Mouse (Mus musculus) thymus, adult 2 months (tissue): Measurements from ENCODE around the gene Fto. TPM values are rescaled to one million over a fixed set of nuclear protein-coding genes. Genes with fewer than 3 reads are reported as not detected.

ENCODE experiments used
- DNase-seq: peaks from one replicate; pipeline ENCODE4 v3.0.0; 2021
- H3K27ac ChIP-seq: fragments of 200-500 bp; 2 replicates; pipeline ENCODE4 v1.5.1; 2012; ENCODE audit warnings: low read length, control low read depth; ENCODE audit not compliant: control insufficient read depth, insufficient read depth
- H3K27me3 ChIP-seq: fragments of 200-500 bp; 2 replicates; pipeline ENCODE4 v1.6.1; 2012; ENCODE audit warnings: mild to moderate bottlenecking, low read length, moderate library complexity, mixed read lengths; ENCODE audit not compliant: control insufficient read depth, insufficient read depth
- H3K36me3 ChIP-seq: fragments of 200-500 bp; 2 replicates; pipeline ENCODE4 v1.6.1; 2012; ENCODE audit warnings: mild to moderate bottlenecking, low read length, moderate library complexity; ENCODE audit not compliant: control insufficient read depth, insufficient read depth
- H3K4me1 ChIP-seq: fragments of 200-500 bp; replicated peaks from 2 replicates; pipeline ENCODE4 v1.6.1; 2012; ENCODE audit warnings: low read length; ENCODE audit not compliant: control insufficient read depth, insufficient read depth
- H3K4me3 ChIP-seq: fragments of 200-500 bp; 2 replicates; pipeline ENCODE4 v1.5.1; 2012; ENCODE audit warnings: mild to moderate bottlenecking, low read length, control low read depth, moderate library complexity; ENCODE audit not compliant: control insufficient read depth, insufficient read depth
- CTCF ChIP-seq: fragments of 200-500 bp; IDR thresholded peaks from 2 replicates; pipeline ENCODE4 v1.5.1; 2012; ENCODE audit warnings: mild to moderate bottlenecking, control low read depth, low read length, moderate library complexity, borderline replicate concordance; ENCODE audit not compliant: control insufficient read depth, poor library complexity, insufficient read depth; ENCODE audit errors: extremely low read depth
- POLR2A ChIP-seq: fragments of 200-500 bp; IDR thresholded peaks from 2 replicates; pipeline ENCODE4 v1.6.1; 2012; ENCODE audit warnings: mild to moderate bottlenecking, low read length, control low read depth, moderate library complexity; ENCODE audit not compliant: control insufficient read depth, poor library complexity, insufficient read depth; ENCODE audit errors: extremely low read depth
- WGBS: fragments of 180-500 bp; shearing (Covaris S2); methylation state at CpG from one replicate; pipeline ENCODE4 v1.1.7; 2018; 5-methylcytosine and 5-hydroxymethylcytosine counted together
- polyA plus RNA-seq: library from polyadenylated mRNA; depleted of rRNA; stranded (reverse); fragments of >200 nt; gene quantifications from 2 replicates; pipeline ENCODE4 v1.2.3, GENCODE M21; 2012

The Fto gene
- polyA plus RNA-seq, 1 experiment = 29.9 TPM

GRCm38 (mm10) chr8:91358016-91358415, 44.7 kb downstream of the Fto start:
- Histone ChIP-seq H3K36me3 (no peaks in the 10 kb centered on the region), H3K27me3 (no peaks in the 10 kb centered on the region), H3K4me3 (no peak overlapping the region), H3K27ac (no peak overlapping the region), H3K4me1 (peaks cover 10% of the 10 kb centered on the region; the same call in 1 of the 2 replicates)
- 91% methylated on average over 5 of the region's 5 CpGs for WGBS
- TF ChIP-seq POLR2A (no peak), CTCF (no peak)
- DNase-seq = no peak

- Histone ChIP-seq H3K27me3 (no peaks in the 10 kb centered on the region), H3K4me1 (peaks cover 10% of the 10 kb centered on the region; the same call in 1 of the 2 replicates), H3K36me3 (no peaks in the 10 kb centered on the region), H3K27ac (no peak overlapping the region), H3K4me3 (no peak overlapping the region)
- 87% methylated on average over 9 of the region's 9 CpGs for WGBS
- TF ChIP-seq CTCF (no peak), POLR2A (no peak)
- no peak for DNase-seq
Observed at GRCm38 (mm10) chr8:91359511-91359910, 46.2 kb downstream of the Fto start.

GRCm38 (mm10) chr8:91360644-91361357, 47.5 kb downstream of the Fto start:
- H3K27ac ChIP-seq = no peak overlapping the region
- 30% methylated on average over 10 of the region's 10 CpGs for WGBS
- H3K27me3 ChIP-seq = no peaks in the 10 kb centered on the region
- DNase-seq = no peak
- TF ChIP-seq CTCF (no peak), POLR2A (no peak)
- peaks cover 10% of the 10 kb centered on the region; the same call in 1 of the 2 replicates for H3K4me1 ChIP-seq
- H3K4me3 ChIP-seq = no peak overlapping the region
- H3K36me3 ChIP-seq = no peaks in the 10 kb centered on the region

GRCm38 (mm10) chr8:91363272-91363860, 50.0 kb downstream of the Fto start:
- Histone ChIP-seq H3K4me3 (no peak overlapping the region), H3K4me1 (peaks cover 9% of the 10 kb centered on the region; the same call in 1 of the 2 replicates), H3K27me3 (no peaks in the 10 kb centered on the region), H3K36me3 (no peaks in the 10 kb centered on the region), H3K27ac (no peak overlapping the region)
- no peak for TF ChIP-seq POLR2A
- TF ChIP-seq CTCF = no peak
- 96% methylated on average over 10 of the region's 10 CpGs for WGBS
- no peak for DNase-seq

GRCm38 (mm10) chr8:91364216-91364615, 50.9 kb downstream of the Fto start:
- H3K4me3 ChIP-seq = no peak overlapping the region
- H3K36me3 ChIP-seq = no peaks in the 10 kb centered on the region
- H3K4me1 ChIP-seq = peaks cover 6% of the 10 kb centered on the region; the same call in 1 of the 2 replicates
- H3K27ac ChIP-seq = no peak overlapping the region
- DNase-seq = no peak
- H3K27me3 ChIP-seq = no peaks in the 10 kb centered on the region
- TF ChIP-seq CTCF (no peak), POLR2A (no peak)
- WGBS = 98% methylated on average over 6 of the region's 6 CpGs

GRCm38 (mm10) chr8:91365804-91366203, 52.5 kb downstream of the Fto start:
- no peak for TF ChIP-seq POLR2A
- no peak for TF ChIP-seq CTCF
- no peak for DNase-seq
- Histone ChIP-seq H3K27me3 (no peaks in the 10 kb centered on the region), H3K4me3 (no peak overlapping the region), H3K27ac (no peak overlapping the region), H3K4me1 (peaks cover 2% of the 10 kb centered on the region; the same call in 1 of the 2 replicates), H3K36me3 (no peaks in the 10 kb centered on the region)

- DNase-seq = no peak
- Histone ChIP-seq H3K27me3 (no peaks in the 10 kb centered on the region), H3K4me1 (0 out of 2 replicates have a peak, but pooled peaks cover 3% of the 10 kb centered on the region), H3K4me3 (no peak overlapping the region), H3K36me3 (no peaks in the 10 kb centered on the region), H3K27ac (no peak overlapping the region)
- WGBS = 90% methylated on average over 12 of the region's 12 CpGs
- TF ChIP-seq CTCF (no peak), POLR2A (no peak)
Observed at GRCm38 (mm10) chr8:91370899-91371298, 57.6 kb downstream of the Fto start.
